8 mouse cellular contexts compared by ENCODE assay signal in genomic region chr9:99436182-99437030, GRCm38 (mm10). TPM values are rescaled to one million over a fixed set of nuclear protein-coding genes. Genes with fewer than 3 reads are reported as not detected.
DNase-seq lines count a peak whose midpoint lies in the region; ATAC-seq and TF ChIP-seq lines count a peak whose summit lies in the region.

No protein-coding gene starts in this region.

- under 1% methylated on average over 78 of the region's 86 CpGs for WGBS in forebrain, postnatal 0 days
- under 1% methylated on average over 66 of the region's 86 CpGs for WGBS in lung, postnatal 0 days

- no peaks in the 10 kb centered on the region for H3K27me3 ChIP-seq in forebrain, postnatal 0 days (ENCODE audit: insufficient read depth, low read length)
- no peaks in the 10 kb centered on the region for H3K27me3 ChIP-seq in lung, postnatal 0 days (replicated peaks; ENCODE audit: insufficient read depth, low read length)

- H3K36me3 ChIP-seq in forebrain, postnatal 0 days (ENCODE audit: insufficient read depth): no peaks in the 10 kb centered on the region
- H3K36me3 ChIP-seq in lung, postnatal 0 days (ENCODE audit: insufficient read depth, low read length): no peaks in the 10 kb centered on the region

- peak overlapping the region; percentile 88 for H3K27ac ChIP-seq in forebrain, postnatal 0 days (ENCODE audit: low read depth, low read length)
- H3K27ac ChIP-seq in lung, postnatal 0 days (ENCODE audit: low read length): peak overlapping the region; percentile 90

- peak overlapping the region; percentile 79 for H3K4me3 ChIP-seq in forebrain, postnatal 0 days (ENCODE audit: low read depth, low read length)
- peak overlapping the region; percentile 74 for H3K4me3 ChIP-seq in lung, postnatal 0 days (ENCODE audit: low read depth, low read length)

- no peak for TF ChIP-seq CTCF in forebrain, postnatal 0 days (IDR thresholded peaks at IDR 0.05; ENCODE audit: low read depth)
- no peak for TF ChIP-seq CTCF in lung, postnatal 0 days (IDR thresholded peaks at IDR 0.05)

- H3K4me1 ChIP-seq in forebrain, postnatal 0 days (ENCODE audit: insufficient read depth): peaks cover 12% of the 10 kb centered on the region
- peaks cover 8% of the 10 kb centered on the region; the same call in 1 of the 2 replicates for H3K4me1 ChIP-seq in lung, postnatal 0 days (ENCODE audit: insufficient read depth, low read depth, low read length)

- H3K9ac ChIP-seq in forebrain, postnatal 0 days: peak overlapping the region; percentile 95
- peak overlapping the region; percentile 76 for H3K9ac ChIP-seq in lung, postnatal 0 days (replicated peaks; ENCODE audit: low read depth)

- ATAC-seq in forebrain, postnatal 0 days: peak; percentile 84
- peak; percentile 87 for ATAC-seq in lung, postnatal 0 days

- no peaks in the 10 kb centered on the region for H3K9me3 ChIP-seq in forebrain, postnatal 0 days (ENCODE audit: low read length)
- H3K9me3 ChIP-seq in lung, postnatal 0 days (ENCODE audit: low read length): no peaks in the 10 kb centered on the region

- no peak for TF ChIP-seq EP300 in lung, postnatal 0 days (IDR thresholded peaks at IDR 0.05)

- H3K4me2 ChIP-seq in forebrain, postnatal 0 days (ENCODE audit: low read depth): peak overlapping the region; percentile 86
- peak overlapping the region; percentile 66 for H3K4me2 ChIP-seq in lung, postnatal 0 days (replicated peaks; ENCODE audit: low read depth, low read length)

- peak; percentile 12 for DNase-seq in MN1 (ENCODE audit: low spot score)
- DNase-seq in cerebellum, adult 18-20 months: peak; percentile 81 to 91
- DNase-seq in forebrain, postnatal 0 days: peak; percentile 81
- peak; percentile 82 for DNase-seq in heart, postnatal 4 days
- peak; percentile 58 for DNase-seq in layer of hippocampus, adult 9-11 months
- peak; percentile 83 for DNase-seq in lung, postnatal 0 days (ENCODE audit: low spot score)
- peak; percentile 78 for DNase-seq in ovary, postnatal 14 days (ENCODE audit: low spot score)
- peak; percentile 36 to 44 for DNase-seq in thymus, postnatal 36 days

RNA-seq across cellular contexts. Expression of gene Mras, which starts 0.8 kb away (rescaled TPM):
- 73.9 and 79.5 TPM in 2 replicates for total RNA-seq in forebrain, postnatal 0 days (2014; rRNA removed)
- 56.2 and 68.1 TPM in 2 replicates for polyA plus RNA-seq in forebrain, postnatal 0 days (2015; fragmentation: Nextera tagmentation; extraction: Ambion mirVana)
- total RNA-seq in heart, postnatal 4 days (2021): 10 to 100 TPM; 11.6 to 13.2 TPM
- polyA plus RNA-seq in lung, postnatal 0 days (2015; fragmentation: Nextera tagmentation; extraction: Ambion mirVana): 13.9 and 22.4 TPM in 2 replicates

RNA-seq across cellular contexts. Expression of gene Nme9, which starts 14.9 kb away (rescaled TPM):
- total RNA-seq in forebrain, postnatal 0 days (2014; rRNA removed): 1.00 and 1.0 TPM in 2 replicates
- polyA plus RNA-seq in forebrain, postnatal 0 days (2015; fragmentation: Nextera tagmentation; extraction: Ambion mirVana): 1.4 and 1.5 TPM in 2 replicates
- total RNA-seq in heart, postnatal 4 days (2021): not detected
- 17.1 and 19.2 TPM in 2 replicates for polyA plus RNA-seq in lung, postnatal 0 days (2015; fragmentation: Nextera tagmentation; extraction: Ambion mirVana)

Comparison
In these comparisons a context has a peak if more than half of its experiments do, and no peak if none do; other contexts are left out.
1. Peak in every context shown above with its lines: DNase-seq, ATAC-seq, H3K4me3 ChIP-seq and H3K27ac ChIP-seq.
2. DNase-seq: peak in every context shown above with its lines; median percentile 86 in cerebellum, adult 18-20 months; 83 in lung, postnatal 0 days; 82 in heart, postnatal 4 days; 81 in forebrain, postnatal 0 days; 78 in ovary, postnatal 14 days; 58 in layer of hippocampus, adult 9-11 months; 40 in thymus, postnatal 36 days; 12 in MN1.